Mouse (Mus musculus) left cerebral cortex, postnatal 14 days (tissue): ENCODE measurements around the gene Rtl3. TPM values are rescaled to one million over a fixed set of nuclear protein-coding genes. Genes with fewer than 3 reads are reported as not detected.

Experiments
- DNase-seq, 2 experiments: peaks; one replicate each; pipeline ENCODE4 v3.0.0; 2021 to 2022; ENCODE audit warnings: low spot score in 2 of 2, mixed read lengths in 1 of 2
- intact Hi-C: fragments of 180-260 bp; cut with DNase I; formaldehyde crosslinking; loops from one replicate; pipeline ENCODE4 v1.15.1; 2025
- long read RNA-seq, 2 experiments: library from polyadenylated mRNA; stranded (forward); transcript quantifications; one replicate each; pipeline ENCODE4 v2.0.0; 2021
- total RNA-seq, 2 experiments: library from RNA; stranded (reverse); gene quantifications; 2 replicates each; pipeline ENCODE4 v1.2.3; 2021

Rtl3 gene
- under 1 TPM; 0.15 to 0.22 TPM for total RNA-seq
- long read RNA-seq, experiment 1 = 0 reads
- long read RNA-seq, experiment 2 = 0 reads

GRCm38 (mm10) chrX:106840409-106840808, at the start of gene Rtl3:
Gene Rtl3, minus strand, starts transcription at chrX:106840644.
- intact Hi-C loops = no loop called here
- peak; percentile 37 to 55 for DNase-seq

- no peak for DNase-seq
- intact Hi-C loops = no loop called here
Observed at GRCm38 (mm10) chrX:106872315-106872714, 31.9 kb upstream of the Rtl3 start.

GRCm38 (mm10) chrX:106871894-106872293, 31.4 kb upstream of the Rtl3 start:
- intact Hi-C loops = no loop called here
- no peak for DNase-seq

GRCm38 (mm10) chrX:106871426-106871825, 31.0 kb upstream of the Rtl3 start:
- no peak for DNase-seq
- intact Hi-C loops = no loop called here

- no peak for DNase-seq
- intact Hi-C loops = no loop called here
Observed at GRCm38 (mm10) chrX:106853523-106854300, 13.3 kb upstream of the Rtl3 start.

GRCm38 (mm10) chrX:106839591-106839990, 853 bp downstream of the Rtl3 start:
- intact Hi-C loops = no loop called here
- no peak for DNase-seq

- DNase-seq = no peak
- intact Hi-C loops = no loop called here
Observed at GRCm38 (mm10) chrX:106830494-106830893, 9.9 kb downstream of the Rtl3 start.

- no peak for DNase-seq
- intact Hi-C loops = no loop called here
Observed at GRCm38 (mm10) chrX:106809560-106810226, 30.8 kb downstream of the Rtl3 start.

- intact Hi-C loops = no loop called here
- no peak for DNase-seq
Observed at GRCm38 (mm10) chrX:106804387-106804786, 36.1 kb downstream of the Rtl3 start.

GRCm38 (mm10) chrX:106794686-106795085, 45.8 kb downstream of the Rtl3 start:
- peak; percentile 2 to 5 for DNase-seq
- intact Hi-C loops = loop anchor here (2.0 to 10.0 kb wide), 4 partner anchors 218 to 680 kb away; no protein-coding TSS in a partner anchor

Other genes starting within 250 kb of the Rtl3 start
- gene Cysltr1, start 237.0 kb downstream of the Rtl3 start, total RNA-seq = under 1 TPM; 0.26 to 0.80 TPM
- gene Lpar4, start 80.0 kb upstream of the Rtl3 start, total RNA-seq = 1 to 10 TPM; 1.3 to 1.4 TPM
- not detected for gene P2ry10, start 247.8 kb upstream of the Rtl3 start, total RNA-seq